Mouse (Mus musculus) midbrain, embryonic 16.5 days (tissue): ENCODE results near the gene Arid1a. TPM values are rescaled to one million over a fixed set of nuclear protein-coding genes. Genes with fewer than 3 reads are reported as not detected.

Experiments used
- ATAC-seq: fragments of 200-750 bp; cut with Nextera tagmentation; 2 replicates; pipeline ENCODE4 v1.8.0; 2017; ENCODE audit warnings: moderate TSS enrichment
- H3K27ac ChIP-seq: fragments of 300-500 bp; sonication (generic); 2 replicates; pipeline ENCODE4 v1.5.1; 2014; ENCODE audit warnings: mild to moderate bottlenecking, low read length, mixed read lengths
- H3K27me3 ChIP-seq: fragments of 300-500 bp; sonication (generic); 2 replicates; pipeline ENCODE4 v1.6.1; 2014; ENCODE audit warnings: low read depth, low read length, mixed read lengths; ENCODE audit not compliant: control insufficient read depth, insufficient read depth
- H3K36me3 ChIP-seq: fragments of 300-500 bp; sonication (generic); 2 replicates; pipeline ENCODE4 v1.6.1; 2014; ENCODE audit warnings: mild to moderate bottlenecking, low read length, moderate library complexity, mixed read lengths; ENCODE audit not compliant: control insufficient read depth, insufficient read depth
- H3K4me1 ChIP-seq: fragments of 300-500 bp; sonication (generic); 2 replicates; pipeline ENCODE4 v1.6.1; 2014; ENCODE audit warnings: mild to moderate bottlenecking, low read length, mixed read lengths; ENCODE audit not compliant: control insufficient read depth, insufficient read depth
- H3K4me2 ChIP-seq: fragments of 300-500 bp; sonication (generic); 2 replicates; pipeline ENCODE4 v1.6.1; 2014; ENCODE audit warnings: mild to moderate bottlenecking, low read length, mixed read lengths
- H3K4me3 ChIP-seq: fragments of 300-500 bp; sonication (generic); 2 replicates; pipeline ENCODE4 v1.5.1; 2014; ENCODE audit warnings: low read depth, mild to moderate bottlenecking, low read length, moderate library complexity, mixed read lengths
- H3K9ac ChIP-seq: fragments of 300-500 bp; sonication (generic); 2 replicates; pipeline ENCODE4 v1.6.1; 2014; ENCODE audit warnings: low read depth, low read length, mixed read lengths
- H3K9me3 ChIP-seq: fragments of 300-500 bp; sonication (generic); replicated peaks from 2 replicates; pipeline ENCODE4 v1.6.1; 2014; ENCODE audit warnings: mild to moderate bottlenecking, low read length, mixed read lengths; ENCODE audit not compliant: control insufficient read depth, poor library complexity, severe bottlenecking
- WGBS: fragments of 180-500 bp; shearing (Covaris S2); extraction: QIAGEN DNeasy Blood & Tissue Kit; methylation state at CpG from one replicate; pipeline ENCODE4 v1.1.7; 2014; 5-methylcytosine and 5-hydroxymethylcytosine counted together
- microRNA-seq: library from miRNA; unstranded; fragments of <30 nt; microRNA quantifications from one replicate; pipeline ENCODE4, GENCODE M21; 2017
- polyA plus RNA-seq: library from polyadenylated mRNA; unstranded; fragments of >200 nt; fragmentation: Nextera tagmentation; extraction: Ambion mirVana; gene quantifications from 2 replicates; pipeline ENCODE4 v1.2.1, GENCODE M21; 2015

The Arid1a gene
- polyA plus RNA-seq, 1 experiment from 2014 or later: 28.7 TPM

GRCm38 (mm10) chr4:133632483-133633327, 123.9 kb downstream of the Arid1a start:
- peak overlapping the region; percentile 86 for H3K4me2 ChIP-seq
- peak; percentile 71 for ATAC-seq
- H3K27ac ChIP-seq: peak overlapping the region; percentile 85
- H3K4me3 ChIP-seq: peak overlapping the region; percentile 91
- peak overlapping the region; percentile 91 for H3K9ac ChIP-seq
- H3K4me1 ChIP-seq: peaks cover 22% of the 10 kb centered on the region
- H3K9me3 ChIP-seq: no peaks in the 10 kb centered on the region
- no peaks in the 10 kb centered on the region for H3K36me3 ChIP-seq
- H3K27me3 ChIP-seq: no peaks in the 10 kb centered on the region
- WGBS: 1% methylated on average over 33 of the region's 69 CpGs

GRCm38 (mm10) chr4:133631769-133632411, 124.7 kb downstream of the Arid1a start:
- no peaks in the 10 kb centered on the region for H3K9me3 ChIP-seq
- H3K27me3 ChIP-seq: no peaks in the 10 kb centered on the region
- WGBS: 39% methylated on average over 9 of the region's 9 CpGs
- no peak overlapping the region for H3K27ac ChIP-seq
- peak overlapping the region; percentile 91 for H3K9ac ChIP-seq
- H3K4me1 ChIP-seq: peaks cover 22% of the 10 kb centered on the region
- peak overlapping the region; percentile 86 for H3K4me2 ChIP-seq
- no peaks in the 10 kb centered on the region for H3K36me3 ChIP-seq
- peak overlapping the region; percentile 91 for H3K4me3 ChIP-seq
- ATAC-seq: no peak

- no peak overlapping the region for H3K27ac ChIP-seq
- peak overlapping the region; percentile 86; the same call in 1 of the 2 replicates for H3K4me2 ChIP-seq
- no peaks in the 10 kb centered on the region for H3K9me3 ChIP-seq
- no peaks in the 10 kb centered on the region for H3K27me3 ChIP-seq
- 85% methylated on average over 14 of the region's 14 CpGs for WGBS
- H3K4me1 ChIP-seq: peaks cover 22% of the 10 kb centered on the region
- H3K9ac ChIP-seq: no peak overlapping the region
- 0 out of 2 replicates have a peak, but pooled peaks cover under 1% of the 10 kb centered on the region for H3K36me3 ChIP-seq
- H3K4me3 ChIP-seq: no peak overlapping the region
- no peak for ATAC-seq
Observed at GRCm38 (mm10) chr4:133631071-133631768, 125.3 kb downstream of the Arid1a start.

- 89% methylated on average over 8 of the region's 8 CpGs for WGBS
- no peak overlapping the region for H3K4me3 ChIP-seq
- peaks cover 5% of the 10 kb centered on the region; the same call in 1 of the 2 replicates for H3K36me3 ChIP-seq
- peaks cover 22% of the 10 kb centered on the region for H3K4me1 ChIP-seq
- no peaks in the 10 kb centered on the region for H3K9me3 ChIP-seq
- H3K27me3 ChIP-seq: no peaks in the 10 kb centered on the region
- no peak overlapping the region for H3K27ac ChIP-seq
- no peak for ATAC-seq
- no peak overlapping the region for H3K9ac ChIP-seq
- no peak overlapping the region for H3K4me2 ChIP-seq
Observed at GRCm38 (mm10) chr4:133630326-133630920, 126.1 kb downstream of the Arid1a start.

DNA sequence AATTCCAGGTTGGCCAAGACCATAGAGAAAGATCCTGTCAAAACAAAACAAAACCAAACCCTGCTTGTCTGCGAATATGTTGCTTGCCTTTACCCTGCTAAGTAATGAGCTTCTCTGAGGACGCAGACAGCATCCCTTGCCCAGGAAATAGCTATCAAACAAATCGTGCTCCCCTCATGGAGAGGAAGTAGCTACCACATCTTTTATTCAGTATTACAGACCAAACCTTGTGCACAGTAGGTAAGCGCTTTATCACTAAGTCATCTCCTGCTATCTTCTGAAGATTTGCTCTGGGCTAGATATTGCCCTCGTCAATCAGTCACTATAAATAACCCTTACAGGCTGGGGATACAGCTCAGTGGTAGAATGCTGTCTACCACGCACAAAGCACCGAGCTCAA, 127.4 kb downstream of the Arid1a start:
- no peak overlapping the region for H3K4me3 ChIP-seq
- H3K27ac ChIP-seq: no peak overlapping the region
- H3K4me1 ChIP-seq: peaks cover 22% of the 10 kb centered on the region
- 85% methylated on average over 7 of the region's 7 CpGs for WGBS
- no peak overlapping the region for H3K9ac ChIP-seq
- H3K9me3 ChIP-seq: no peaks in the 10 kb centered on the region
- no peaks in the 10 kb centered on the region for H3K27me3 ChIP-seq
- peaks cover 6% of the 10 kb centered on the region; the same call in 1 of the 2 replicates for H3K36me3 ChIP-seq
- H3K4me2 ChIP-seq: no peak overlapping the region
- ATAC-seq: no peak

Small RNA genes lying within 50 kb of the gene (microRNA-seq; reads per million reads assigned to microRNA genes)
- 0.52 reads per million for gene Mir7227

Other genes with a start within 250 kb of the Arid1a start
- 0.61 and 0.69 TPM in 2 replicates for gene Kdf1, start 237.8 kb downstream of the Arid1a start, polyA plus RNA-seq
- gene Nudc, start 210.8 kb downstream of the Arid1a start, polyA plus RNA-seq: 247 and 263 TPM in 2 replicates
- gene Nr0b2, start 203.4 kb downstream of the Arid1a start, polyA plus RNA-seq: not detected in 2 replicates
- 6.1 and 6.5 TPM in 2 replicates for gene Gpatch3, start 182.0 kb downstream of the Arid1a start, polyA plus RNA-seq
- 16.1 and 17.0 TPM in 2 replicates for gene Gpn2, start 172.4 kb downstream of the Arid1a start, polyA plus RNA-seq
- gene Sfn, start 154.6 kb downstream of the Arid1a start, polyA plus RNA-seq: 1.1 and 1.2 TPM in 2 replicates
- 3.5 and 4.7 TPM in 2 replicates for gene Zdhhc18, start 106.6 kb downstream of the Arid1a start, polyA plus RNA-seq
- 14.7 and 18.5 TPM in 2 replicates for gene Pigv, start 84.1 kb downstream of the Arid1a start, polyA plus RNA-seq
- gene Rps6ka1, start 131.0 kb upstream of the Arid1a start, polyA plus RNA-seq: 21.9 and 22.2 TPM in 2 replicates
- gene Hmgn2, start 211.9 kb upstream of the Arid1a start, polyA plus RNA-seq: 937 and 974 TPM in 2 replicates
- gene Dhdds, start 244.1 kb upstream of the Arid1a start, polyA plus RNA-seq: 45.7 and 48.6 TPM in 2 replicates